Mouse (Mus musculus) liver, embryonic 18 days (tissue): ENCODE data around the gene Fundc1. TPM values are rescaled to one million over a fixed set of nuclear protein-coding genes. Genes with fewer than 3 reads are reported as not detected.

ENCODE experiments used
- polyA plus RNA-seq: library from polyadenylated mRNA; depleted of rRNA; stranded (reverse); fragments of >200 nt; gene quantifications from 2 replicates; pipeline ENCODE4 v1.2.3, GENCODE M21; 2012; rRNA removed

The Fundc1 gene
- polyA plus RNA-seq = 6.2 and 6.4 TPM in 2 replicates

DNA sequence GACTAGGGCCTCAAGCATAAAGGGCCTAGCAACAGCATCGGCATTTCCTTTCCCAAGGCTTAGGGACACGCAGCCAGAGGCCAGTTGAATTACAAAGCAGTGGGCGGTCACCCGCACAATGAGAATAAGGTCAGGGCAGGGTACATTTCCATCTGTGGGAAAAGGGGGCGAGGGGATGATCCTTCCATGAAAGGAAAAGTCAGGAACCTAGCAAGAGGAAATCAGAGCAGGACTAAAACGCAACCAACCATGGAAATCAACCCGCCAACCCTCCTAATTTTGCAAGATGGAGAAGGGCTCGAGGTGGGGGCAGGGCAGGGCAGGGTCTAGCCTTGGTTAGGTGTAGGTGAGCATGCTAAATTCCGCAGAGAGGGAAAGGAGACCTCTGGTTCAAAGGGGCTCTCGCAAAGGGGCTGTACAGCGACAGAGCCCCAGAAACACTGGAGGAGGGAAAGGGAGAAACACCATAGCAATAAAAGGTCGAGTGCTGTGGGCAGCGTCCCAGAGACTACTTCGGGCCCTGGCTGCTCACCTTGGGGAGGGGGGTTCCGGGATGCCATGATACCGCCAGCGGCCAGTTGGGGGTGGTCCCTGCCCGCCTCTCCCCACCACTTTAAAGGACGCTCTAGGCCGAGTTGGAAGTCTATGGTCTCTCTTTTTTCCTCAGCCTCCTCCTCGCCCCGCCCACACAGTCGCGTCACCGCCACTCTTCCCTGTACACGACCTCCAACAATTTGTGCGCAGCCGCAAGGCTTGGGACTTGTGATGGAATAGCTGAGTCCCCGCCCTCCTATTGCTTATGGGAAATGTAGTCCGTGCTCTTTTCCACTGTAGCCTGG is at the start of gene Fundc1:
TSS of gene Fundc1 (minus strand) at position 705 of the 839 bp plus-strand sequence.

